Mouse (Mus musculus) naive thymus-derived CD4-positive, alpha-beta T cell, adult 2 months (primary cell): ENCODE data around the gene Leng1.

ENCODE experiments used
- DNase-seq: peaks from one replicate; pipeline ENCODE4 v3.0.0-alpha.2; 2011; ENCODE audit warnings: low read depth

Leng1 gene

DNA sequence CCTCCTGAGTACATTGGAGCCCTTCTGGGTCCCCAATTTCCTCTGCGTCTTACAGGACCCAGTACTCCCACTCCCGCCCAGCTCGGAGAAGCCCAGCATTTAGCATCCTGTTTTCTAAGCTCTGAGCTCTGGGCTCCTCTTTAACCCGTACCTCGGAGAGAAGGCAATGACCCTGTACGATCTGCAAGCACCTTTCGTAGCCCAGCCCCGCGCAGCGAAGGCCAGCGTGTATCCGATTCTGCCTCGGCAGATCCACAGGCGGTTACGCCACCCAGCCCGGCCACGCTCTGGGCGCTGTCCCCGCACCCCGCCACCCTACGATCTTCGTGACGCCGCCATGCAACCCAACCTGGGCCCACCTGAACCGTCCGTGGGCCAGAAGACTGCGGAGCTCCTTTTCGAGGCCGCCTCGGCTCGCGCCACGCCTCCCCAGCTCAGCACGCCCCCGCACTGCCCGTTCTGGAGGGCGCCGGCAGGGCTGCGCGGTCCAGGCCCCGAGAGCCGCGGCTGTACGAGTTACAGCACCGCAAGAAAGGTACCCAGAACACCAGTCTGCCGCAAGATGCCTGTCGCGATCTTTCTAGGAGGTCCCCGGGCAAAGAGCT, 26.8 kb upstream of the Leng1 start, which contains the start of gene Tsen34:
Gene Tsen34 (plus strand): TSS at position 482 of the 605 bp plus-strand sequence.
- DNase-seq, result no peak

GRCm38 (mm10) chr7:3691919-3692318, 26.3 kb upstream of the Leng1 start:
- DNase-seq, result peak; percentile 28

GRCm38 (mm10) chr7:3685400-3686187, 20.0 kb upstream of the Leng1 start:
- no peak for DNase-seq

DNA sequence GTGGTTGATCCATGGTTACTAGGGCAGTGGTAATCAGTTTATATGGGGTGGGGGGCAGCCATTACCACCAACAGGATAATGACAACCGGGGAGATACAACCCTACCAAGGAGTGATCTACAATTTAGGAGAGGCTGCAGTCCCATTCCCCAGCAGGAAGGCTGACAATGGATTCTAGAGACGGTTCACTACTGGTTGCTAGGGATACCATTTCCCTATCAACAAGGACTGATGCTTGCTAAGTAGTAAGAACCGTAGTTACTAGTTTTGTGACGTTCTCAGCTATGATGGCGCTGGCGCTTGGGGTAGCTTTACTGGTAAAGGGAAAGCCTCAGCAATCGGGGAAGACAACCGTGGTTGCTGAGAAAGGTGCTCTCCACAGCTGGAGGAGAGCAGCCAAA, 19.1 kb upstream of the Leng1 start:
- no peak for DNase-seq

DNA sequence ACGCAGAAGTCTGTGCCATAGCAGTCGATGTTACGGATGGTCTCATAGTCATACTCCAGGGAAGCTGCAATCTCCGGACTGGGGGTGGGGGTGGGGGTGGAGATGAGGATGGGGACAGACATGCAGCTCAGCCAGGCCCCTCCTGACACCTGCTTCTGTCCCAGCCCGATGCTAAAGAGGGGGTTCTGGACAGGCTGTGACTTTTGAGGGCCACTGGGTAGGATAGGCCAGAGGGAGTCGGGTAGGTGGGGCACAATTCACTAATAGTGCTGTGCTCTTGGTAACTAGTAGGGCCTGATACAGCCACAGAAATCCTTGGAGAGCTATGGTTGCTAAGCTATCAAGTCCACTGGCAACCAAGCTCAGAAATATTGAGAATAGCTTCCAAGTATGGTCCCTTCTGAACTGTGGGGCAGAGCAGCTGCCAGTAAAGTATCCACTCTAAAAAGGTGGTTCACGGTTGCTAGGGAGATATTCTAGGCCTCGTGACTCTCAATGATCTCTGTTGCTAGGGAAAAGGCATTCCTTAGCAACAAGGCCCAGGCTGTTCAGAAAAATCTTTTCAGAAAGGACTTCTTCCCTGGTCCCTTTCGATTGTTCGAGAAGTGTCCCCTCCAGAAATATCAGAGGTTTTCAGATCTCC, 18.4 kb upstream of the Leng1 start:
- no peak for DNase-seq

DNA sequence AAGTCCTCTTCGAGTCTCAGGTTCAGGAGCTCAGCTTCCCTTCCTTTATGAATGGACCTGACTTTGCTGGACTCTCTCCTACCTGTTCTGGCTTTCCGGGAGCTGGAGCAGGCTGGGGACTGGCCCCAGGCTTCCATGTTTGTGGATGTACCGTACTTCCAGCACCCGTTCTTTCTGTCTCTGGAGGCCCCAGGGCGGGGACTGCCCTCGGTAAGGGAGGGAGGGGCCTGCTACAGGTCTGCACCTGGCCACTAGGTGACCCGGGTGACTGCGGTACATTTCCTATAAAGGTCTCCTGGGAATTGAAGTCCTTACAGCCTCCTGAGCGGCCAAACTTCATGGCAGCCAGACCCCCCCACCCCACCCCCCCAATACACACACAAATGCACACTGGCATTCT, 11.7 kb upstream of the Leng1 start, which contains the start of gene Tmc4:
Gene Tmc4 (minus strand): TSS at position 212 of the 400 bp plus-strand sequence.
- no peak for DNase-seq

DNA sequence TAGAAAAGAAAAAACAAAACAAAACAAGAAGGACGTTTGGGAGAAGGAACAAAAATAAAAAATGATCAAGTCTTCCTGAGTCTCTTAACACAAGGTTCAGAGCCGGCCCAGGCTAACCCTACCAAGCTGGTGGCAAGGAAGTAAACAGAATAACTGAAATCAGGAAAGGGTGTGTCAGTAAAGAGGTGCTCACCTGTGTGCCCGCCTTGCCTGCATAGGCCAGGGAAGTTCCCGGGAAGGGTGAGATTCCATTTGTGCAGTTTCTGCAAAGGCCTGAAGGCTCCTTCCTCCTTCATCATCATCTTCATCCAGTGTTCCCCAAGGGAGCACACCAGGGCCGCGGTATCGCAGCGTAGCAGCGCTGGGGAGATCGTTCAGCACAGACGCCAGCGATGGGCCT, 10.7 kb upstream of the Leng1 start:
- no peak for DNase-seq

DNA sequence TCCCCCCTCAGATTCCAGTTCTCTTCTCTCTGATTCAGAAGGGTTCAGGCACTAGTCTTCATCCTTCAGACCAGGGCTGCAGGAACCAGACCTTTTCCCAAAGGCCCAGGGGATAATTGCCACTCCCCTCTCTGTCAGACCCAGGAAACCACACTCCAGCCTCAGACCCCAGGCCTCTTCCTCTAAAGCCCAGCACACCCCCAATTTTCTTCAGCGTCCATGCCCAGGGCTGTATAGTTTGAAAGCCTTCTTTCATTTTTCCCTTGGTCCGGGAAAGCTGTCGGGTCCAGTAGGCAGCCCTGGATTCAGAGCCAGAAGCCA, 9.5 kb upstream of the Leng1 start:
- no peak for DNase-seq

DNA sequence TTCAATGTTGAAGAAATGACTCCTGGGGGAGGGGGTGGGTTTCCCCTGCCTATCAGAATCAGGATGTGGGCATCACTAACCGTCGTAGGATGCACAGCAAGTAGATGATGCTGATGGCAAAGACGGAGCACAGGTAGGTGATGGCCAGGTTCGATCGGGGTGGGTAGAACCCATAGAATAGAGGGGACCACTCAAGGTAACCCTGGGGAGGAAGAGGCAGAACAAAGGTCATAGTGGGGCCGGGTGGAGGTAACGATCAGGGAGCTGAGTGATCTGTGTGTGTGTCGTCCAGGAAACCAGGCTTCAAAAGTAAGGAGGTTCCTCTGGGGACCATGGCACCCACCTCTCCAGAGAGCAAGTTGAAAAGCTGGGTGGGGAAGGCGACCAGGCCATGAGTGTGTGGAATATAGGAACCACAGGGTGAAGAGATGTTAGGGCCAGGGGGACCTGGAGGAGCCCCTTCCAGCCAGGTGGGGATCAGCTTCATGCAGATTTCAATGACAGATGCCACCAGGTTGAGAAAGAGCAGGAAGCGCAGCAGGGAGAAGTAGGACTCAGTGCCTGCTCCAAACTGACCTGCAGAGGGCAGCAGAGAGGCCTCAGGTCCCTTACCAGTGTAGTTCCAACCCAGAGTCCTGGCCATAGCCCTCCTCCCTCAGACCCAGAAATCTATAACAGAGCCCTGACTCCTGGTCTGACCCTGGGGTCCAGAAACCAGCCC, 9.0 kb upstream of the Leng1 start:
- DNase-seq, result peak; percentile 89

DNA sequence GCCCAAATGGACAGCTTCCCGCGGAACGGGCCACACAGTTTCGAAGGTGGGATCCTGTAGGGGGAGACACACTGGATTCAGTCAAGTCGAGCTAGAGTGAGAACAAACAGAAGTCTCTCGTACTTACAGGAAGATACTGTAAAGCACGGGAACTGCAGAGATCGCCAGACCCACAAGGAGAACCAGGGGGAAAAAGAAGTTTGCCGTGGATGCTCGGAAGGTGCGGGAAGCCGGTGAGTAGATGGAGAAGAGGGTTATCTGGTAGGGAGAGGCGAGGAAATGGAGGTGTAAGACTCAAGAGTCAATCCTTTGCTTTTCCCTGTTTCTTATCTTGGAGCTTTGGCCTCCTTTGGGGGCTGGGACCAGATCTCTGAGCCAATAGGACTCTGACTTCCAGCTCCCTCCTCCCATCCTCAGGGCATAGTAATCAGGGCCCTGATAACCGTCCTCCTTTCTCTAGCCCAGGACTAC, 1.3 kb upstream of the Leng1 start:
- peak; percentile 21 for DNase-seq

- DNase-seq, result no peak
Observed at GRCm38 (mm10) chr7:3664524-3665214, 971 bp downstream of the Leng1 start.

- no peak for DNase-seq
Observed at GRCm38 (mm10) chr7:3658578-3658977, 7.1 kb downstream of the Leng1 start.

- no peak for DNase-seq
Observed at GRCm38 (mm10) chr7:3656966-3657365, 8.7 kb downstream of the Leng1 start.

GRCm38 (mm10) chr7:3646641-3647040, 19.0 kb downstream of the Leng1 start:
- no peak for DNase-seq

GRCm38 (mm10) chr7:3646188-3646587, 19.5 kb downstream of the Leng1 start:
- DNase-seq, result peak; percentile 41

- no peak for DNase-seq
Observed at GRCm38 (mm10) chr7:3645488-3646025, 20.1 kb downstream of the Leng1 start.

- peak; percentile 100 for DNase-seq
Observed at GRCm38 (mm10) chr7:3644672-3645487, 20.8 kb downstream of the Leng1 start, which contains the start of gene Cnot3. TSS of gene Cnot3 (plus strand) at chr7:3645268.

DNA sequence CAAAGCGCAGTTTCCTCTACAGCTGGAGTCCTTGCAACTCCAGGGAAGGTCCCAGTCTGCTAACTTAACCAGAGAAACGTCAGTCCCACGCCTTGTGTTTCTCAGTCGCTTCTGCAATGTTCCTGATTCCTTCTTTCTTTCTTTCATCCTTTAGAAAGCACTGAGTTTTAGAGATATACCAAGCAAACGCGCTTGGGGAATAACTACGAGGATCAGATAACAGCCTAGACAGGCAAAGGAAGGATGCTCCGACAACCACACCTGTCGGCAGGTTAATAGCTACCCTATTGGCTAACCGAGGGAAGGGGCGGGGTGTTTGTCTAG, 21.3 kb downstream of the Leng1 start:
- DNase-seq, result no peak

DNA sequence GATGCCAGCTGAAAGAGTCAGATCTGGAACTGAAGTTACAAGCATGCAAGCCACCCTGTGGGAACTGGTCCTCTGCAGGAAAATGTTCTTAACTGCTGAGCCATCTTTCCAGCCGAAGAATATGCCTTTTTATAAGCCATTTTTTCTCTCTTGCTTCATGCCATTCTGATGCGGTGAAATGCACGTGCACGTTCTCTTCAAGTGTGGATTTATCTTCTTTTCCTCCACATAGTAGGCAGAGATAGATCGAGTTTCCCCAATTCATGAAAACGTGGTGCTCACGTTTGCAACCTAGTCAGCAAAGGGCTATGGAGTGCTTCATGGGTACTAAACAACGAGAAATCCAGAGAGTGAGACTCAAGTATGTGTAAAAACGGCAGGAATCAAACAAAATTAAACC, 21.8 kb downstream of the Leng1 start:
- no peak for DNase-seq

DNA sequence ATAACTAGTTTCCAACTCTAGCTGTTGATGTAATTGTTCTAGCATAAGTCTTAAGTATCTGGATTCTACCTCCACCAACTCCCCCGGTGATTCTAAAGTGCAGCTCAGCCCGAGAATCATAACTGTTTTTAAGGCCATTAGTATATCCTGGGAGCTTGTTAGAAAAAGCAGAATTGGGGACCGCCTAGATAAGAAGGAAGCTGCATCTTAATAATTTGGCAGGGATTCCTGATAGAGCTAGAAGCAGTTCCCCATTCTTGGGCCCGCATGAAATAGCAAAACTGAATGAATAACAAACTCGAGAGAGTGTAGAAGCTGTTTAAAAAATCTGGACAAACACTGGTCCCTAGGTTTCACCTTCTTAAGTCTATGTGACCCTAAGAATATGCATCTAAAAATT, 22.2 kb downstream of the Leng1 start:
- no peak for DNase-seq

GRCm38 (mm10) chr7:3630478-3630815, 35.2 kb downstream of the Leng1 start:
- DNase-seq, result no peak
